Mouse (Mus musculus) limb, embryonic 11.5 days (tissue): Measurements from ENCODE around the gene Utp15. TPM values are rescaled to one million over a fixed set of nuclear protein-coding genes. Genes with fewer than 3 reads are reported as not detected.

ENCODE experiments used
- ATAC-seq: fragments of 200-750 bp; cut with Nextera tagmentation; 2 replicates; pipeline ENCODE4 v1.8.0; 2017; ENCODE audit warnings: low read depth; ENCODE audit not compliant: insufficient number of reproducible peaks, low FRiP score, low TSS enrichment
- DNase-seq: peaks from one replicate; pipeline ENCODE4 v3.0.0-alpha.2; 2015; ENCODE audit warnings: low spot score
- H3K27ac ChIP-seq: fragments of 300-500 bp; sonication (generic); replicated peaks from 2 replicates; pipeline ENCODE4 v1.5.1; 2014; ENCODE audit warnings: low read depth, mild to moderate bottlenecking, low read length
- H3K27me3 ChIP-seq: fragments of 300-500 bp; sonication (generic); 2 replicates; pipeline ENCODE4 v1.6.1; 2014; ENCODE audit warnings: mild to moderate bottlenecking, low read length, mixed read lengths; ENCODE audit not compliant: control insufficient read depth, insufficient read depth
- H3K36me3 ChIP-seq: fragments of 300-500 bp; sonication (generic); 2 replicates; pipeline ENCODE4 v1.6.1; 2014; ENCODE audit warnings: mild to moderate bottlenecking, low read length, moderate library complexity, mixed read lengths; ENCODE audit not compliant: control insufficient read depth, insufficient read depth
- H3K4me1 ChIP-seq: fragments of 300-500 bp; sonication (generic); 2 replicates; pipeline ENCODE4 v1.6.1; 2014; ENCODE audit warnings: low read length, mixed read lengths; ENCODE audit not compliant: control insufficient read depth, insufficient read depth
- H3K4me2 ChIP-seq: fragments of 300-500 bp; sonication (generic); 2 replicates; pipeline ENCODE4 v1.6.1; 2014; ENCODE audit warnings: low read depth, mild to moderate bottlenecking, moderate library complexity; ENCODE audit not compliant: severe bottlenecking
- H3K4me3 ChIP-seq: fragments of 300-500 bp; sonication (generic); 2 replicates; pipeline ENCODE4 v1.5.1; 2014; ENCODE audit warnings: low read depth, low read length
- H3K9ac ChIP-seq: fragments of 300-500 bp; sonication (generic); 2 replicates; pipeline ENCODE4 v1.6.1; 2014; ENCODE audit warnings: mild to moderate bottlenecking, low read length
- H3K9me3 ChIP-seq: fragments of 300-500 bp; sonication (generic); 2 replicates; pipeline ENCODE4 v1.6.1; 2016; ENCODE audit warnings: low read length; ENCODE audit not compliant: control insufficient read depth
- WGBS: fragments of 180-500 bp; shearing (Covaris S2); extraction: QIAGEN DNeasy Blood & Tissue Kit; methylation state at CpG from one replicate; pipeline ENCODE4 v1.1.7; 2014; 5-methylcytosine and 5-hydroxymethylcytosine counted together
- polyA plus RNA-seq: library from polyadenylated mRNA; unstranded; fragments of >200 nt; fragmentation: Nextera tagmentation; extraction: Ambion mirVana; gene quantifications from 2 replicates; pipeline ENCODE4 v1.2.1, GENCODE M21; 2014

The Utp15 gene
- polyA plus RNA-seq, 1 experiment from 2014 or later, result 45.4 TPM

- Histone ChIP-seq H3K27ac (peak overlapping the region; percentile 61; the same call in 1 of the 2 replicates), H3K4me3 (peak overlapping the region; percentile 48), H3K9ac (peak overlapping the region; percentile 55), H3K9me3 (no peaks in the 10 kb centered on the region), H3K4me2 (peak overlapping the region; percentile 75), H3K4me1 (peaks cover 3% of the 10 kb centered on the region; the same call in 1 of the 2 replicates), H3K27me3 (peaks cover 3% of the 10 kb centered on the region; the same call in 1 of the 2 replicates), H3K36me3 (no peaks in the 10 kb centered on the region)
- DNase-seq, result no peak
- 3% methylated on average over 13 of the region's 13 CpGs for whole genome bisulfite sequencing
- ATAC-seq, result no peak
These were observed 56.3 kb downstream of the Utp15 start for GRCm38 (mm10) chr13:98206546-98206870.

GRCm38 (mm10) chr13:98205771-98206545, 56.9 kb downstream of the Utp15 start, which contains the start of gene Arhgef28:
Gene Arhgef28, minus strand, starts transcription at chr13:98206439.
- H3K36me3 ChIP-seq, result no peaks in the 10 kb centered on the region
- H3K4me2 ChIP-seq, result peak within 1 kb of the TSS; percentile 75
- no peaks in the 10 kb centered on the region for H3K9me3 ChIP-seq
- under 1% methylated on average over 60 of the region's 76 CpGs for WGBS
- peak within 1 kb of the TSS; percentile 61; the same call in 1 of the 2 replicates for H3K27ac ChIP-seq
- ATAC-seq, result peak; percentile 82
- peak; percentile 82 for DNase-seq
- H3K4me3 ChIP-seq, result peak within 1 kb of the TSS; percentile 48
- peaks cover 3% of the 10 kb centered on the region; the same call in 1 of the 2 replicates for H3K27me3 ChIP-seq
- peaks cover 3% of the 10 kb centered on the region; the same call in 1 of the 2 replicates for H3K4me1 ChIP-seq
- peak within 1 kb of the TSS; percentile 55 for H3K9ac ChIP-seq

DNA sequence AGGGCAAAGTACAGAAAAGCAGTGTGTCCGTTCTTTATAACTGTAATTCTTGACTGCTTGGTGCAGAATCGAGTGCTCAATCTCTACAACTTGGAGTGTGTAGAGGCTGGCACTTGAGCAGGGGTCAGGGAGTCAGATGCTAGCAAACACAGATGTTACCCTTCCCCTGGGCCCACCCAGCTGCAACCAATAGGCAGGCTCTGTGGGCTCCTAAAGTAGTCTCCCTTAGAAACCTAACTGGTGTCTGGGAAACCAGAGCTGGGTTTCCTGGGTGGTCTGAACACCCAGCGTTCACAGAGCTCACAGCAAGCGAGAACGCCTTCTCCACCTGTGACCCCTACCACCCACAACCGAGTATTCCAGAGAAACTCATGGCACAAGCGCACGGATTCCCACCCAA, 57.7 kb downstream of the Utp15 start:
- ATAC-seq (peak; percentile 26; the same call in 1 of the 2 replicates), DNase-seq (peak; percentile 47)
- no peaks in the 10 kb centered on the region for H3K36me3 ChIP-seq
- H3K27ac ChIP-seq, result no peak overlapping the region
- H3K27me3 ChIP-seq, result peaks cover 3% of the 10 kb centered on the region; the same call in 1 of the 2 replicates
- H3K4me3 ChIP-seq, result peak overlapping the region; percentile 48; the same call in 1 of the 2 replicates
- no peak overlapping the region for H3K9ac ChIP-seq
- no peaks in the 10 kb centered on the region for H3K9me3 ChIP-seq
- 24% methylated on average over 8 of the region's 8 CpGs for WGBS
- H3K4me2 ChIP-seq, result peak overlapping the region; percentile 75; the same call in 1 of the 2 replicates
- H3K4me1 ChIP-seq, result peaks cover 3% of the 10 kb centered on the region; the same call in 1 of the 2 replicates

DNA sequence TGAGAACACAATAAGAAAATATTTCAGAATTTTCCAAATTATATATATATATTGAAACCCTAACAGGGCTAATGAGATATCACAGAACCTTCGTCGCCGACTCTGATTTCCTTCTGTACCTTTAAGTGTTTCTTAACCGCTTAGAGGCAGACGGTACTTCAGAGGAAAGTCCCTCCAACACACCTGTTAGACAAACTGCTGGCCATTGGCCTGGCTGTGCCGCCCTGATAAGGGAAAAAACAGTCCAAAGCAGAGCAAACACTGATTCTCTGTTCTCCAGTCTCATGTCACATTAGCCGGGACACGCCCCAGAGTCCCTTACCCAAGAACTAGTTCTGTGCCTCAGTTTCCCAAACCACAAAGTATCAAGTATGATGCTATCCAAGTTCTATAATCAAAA, 58.5 kb downstream of the Utp15 start:
- no peak for DNase-seq
- WGBS, result 92% methylated on average over 8 of the region's 8 CpGs
- H3K9me3 ChIP-seq, result no peaks in the 10 kb centered on the region

GRCm38 (mm10) chr13:98201436-98201835, 61.4 kb downstream of the Utp15 start:
- H3K36me3 ChIP-seq, result no peaks in the 10 kb centered on the region
- ATAC-seq (no peak), DNase-seq (no peak)
- WGBS, result 68% methylated on average over 9 of the region's 9 CpGs
- peaks cover 3% of the 10 kb centered on the region; the same call in 1 of the 2 replicates for H3K4me1 ChIP-seq
- H3K4me2 ChIP-seq, result no peak overlapping the region
- H3K9ac ChIP-seq, result no peak overlapping the region
- H3K27me3 ChIP-seq, result no peaks in the 10 kb centered on the region
- no peak overlapping the region for H3K27ac ChIP-seq
- no peaks in the 10 kb centered on the region for H3K9me3 ChIP-seq
- H3K4me3 ChIP-seq, result no peak overlapping the region

More for the DNA sequence above, 58.5 kb downstream of the Utp15 start:
- ATAC-seq, result no peak
- Histone ChIP-seq H3K4me2 (no peak overlapping the region), H3K4me1 (peaks cover 3% of the 10 kb centered on the region; the same call in 1 of the 2 replicates), H3K27ac (no peak overlapping the region), H3K27me3 (peaks cover 3% of the 10 kb centered on the region; the same call in 1 of the 2 replicates), H3K36me3 (no peaks in the 10 kb centered on the region), H3K4me3 (no peak overlapping the region), H3K9ac (no peak overlapping the region)

Other genes starting within 250 kb of the Utp15 start
- 16.3 and 17.0 TPM in 2 replicates for gene Arhgef28, start 56.6 kb downstream of the Utp15 start, polyA plus RNA-seq
- 17.3 and 18.4 TPM in 2 replicates for gene Ankra2, start within 50 bp of the Utp15 start, polyA plus RNA-seq
- gene Gm21976, start 16.8 kb upstream of the Utp15 start, polyA plus RNA-seq, result not detected in 2 replicates
- 812 and 826 TPM in 2 replicates for gene Btf3, start 54.0 kb upstream of the Utp15 start, polyA plus RNA-seq
- gene Foxd1, start 91.2 kb upstream of the Utp15 start, polyA plus RNA-seq, result 0.05 and 0.07 TPM in 2 replicates
- gene Gm10320, start 229.0 kb upstream of the Utp15 start, polyA plus RNA-seq, result 1.4 and 1.8 TPM in 2 replicates